Mouse (Mus musculus) gonadal fat pad, adult 2 months (tissue): ENCODE measurements around the gene Pde1c. TPM values are rescaled to one million over a fixed set of nuclear protein-coding genes. Genes with fewer than 3 reads are reported as not detected.
"Not testable (repeated sequence)": the region's sequence is repeated elsewhere in the genome, so short reads cannot be mapped to it uniquely, and the experiment has no call there.

ENCODE experiments used
- DNase-seq: peaks from one replicate; pipeline ENCODE4 v3.0.0-alpha.2; 2012; ENCODE audit warnings: low read depth
- polyA plus RNA-seq: library from polyadenylated mRNA; depleted of rRNA; stranded (reverse); fragments of >200 nt; gene quantifications from 2 replicates; pipeline ENCODE4 v1.2.3, GENCODE M21; 2012; rRNA removed

The Pde1c gene
- 0.36 and 1.1 TPM in 2 replicates for polyA plus RNA-seq

- no peak for DNase-seq
These were observed at the start of gene Pde1c for GRCm38 (mm10) chr6:56568470-56569372. TSS of gene Pde1c (minus strand) at chr6:56569103.

- DNase-seq = no peak
These were observed 48.2 kb upstream of the Pde1c start for GRCm38 (mm10) chr6:56616982-56617613.

GRCm38 (mm10) chr6:56616228-56616981 is 47.5 kb upstream of the Pde1c start:
- no peak for DNase-seq

GRCm38 (mm10) chr6:56609529-56609928 is 40.6 kb upstream of the Pde1c start:
- DNase-seq = not testable (repeated sequence)

GRCm38 (mm10) chr6:56608277-56608676 is 39.4 kb upstream of the Pde1c start:
- DNase-seq = peak; percentile 4

GRCm38 (mm10) chr6:56579568-56579967 is 10.7 kb upstream of the Pde1c start:
- DNase-seq = no peak

GRCm38 (mm10) chr6:56560891-56561290 is 8.0 kb downstream of the Pde1c start:
- no peak for DNase-seq

- DNase-seq = no peak
These were observed 8.4 kb downstream of the Pde1c start for GRCm38 (mm10) chr6:56560474-56560888.

GRCm38 (mm10) chr6:56558711-56559110 is 10.2 kb downstream of the Pde1c start:
- DNase-seq = no peak

- DNase-seq = no peak
These were observed 13.1 kb downstream of the Pde1c start for GRCm38 (mm10) chr6:56555848-56556247.

- no peak for DNase-seq
These were observed 13.5 kb downstream of the Pde1c start for GRCm38 (mm10) chr6:56555382-56555781.

- no peak for DNase-seq
These were observed 17.9 kb downstream of the Pde1c start for GRCm38 (mm10) chr6:56551022-56551421.

GRCm38 (mm10) chr6:56540247-56540646 is 28.7 kb downstream of the Pde1c start:
- no peak for DNase-seq

- DNase-seq = no peak
These were observed 34.2 kb downstream of the Pde1c start for GRCm38 (mm10) chr6:56534653-56535052.

- no peak for DNase-seq
These were observed 36.6 kb downstream of the Pde1c start for GRCm38 (mm10) chr6:56532257-56532656.

- DNase-seq = no peak
These were observed 44.7 kb downstream of the Pde1c start for GRCm38 (mm10) chr6:56523938-56524866.

GRCm38 (mm10) chr6:56489161-56489560 is 79.7 kb downstream of the Pde1c start:
- no peak for DNase-seq

- DNase-seq = no peak
These were observed 83.8 kb downstream of the Pde1c start for GRCm38 (mm10) chr6:56485078-56485477.

- no peak for DNase-seq
These were observed 87.9 kb downstream of the Pde1c start for GRCm38 (mm10) chr6:56480914-56481482.

- no peak for DNase-seq
These were observed 92.3 kb downstream of the Pde1c start for GRCm38 (mm10) chr6:56476581-56476980.

GRCm38 (mm10) chr6:56458098-56458497 is 110.8 kb downstream of the Pde1c start:
- no peak for DNase-seq
